Mouse (Mus musculus) thymus, postnatal 10 days (tissue): Measurements from ENCODE around the gene Trib2.

ENCODE experiments used
- DNase-seq, 2 experiments: peaks; one replicate each; pipeline ENCODE4 v3.0.0; 2021; ENCODE audit warnings: low spot score in 2 of 2

Gene Trib2

DNA sequence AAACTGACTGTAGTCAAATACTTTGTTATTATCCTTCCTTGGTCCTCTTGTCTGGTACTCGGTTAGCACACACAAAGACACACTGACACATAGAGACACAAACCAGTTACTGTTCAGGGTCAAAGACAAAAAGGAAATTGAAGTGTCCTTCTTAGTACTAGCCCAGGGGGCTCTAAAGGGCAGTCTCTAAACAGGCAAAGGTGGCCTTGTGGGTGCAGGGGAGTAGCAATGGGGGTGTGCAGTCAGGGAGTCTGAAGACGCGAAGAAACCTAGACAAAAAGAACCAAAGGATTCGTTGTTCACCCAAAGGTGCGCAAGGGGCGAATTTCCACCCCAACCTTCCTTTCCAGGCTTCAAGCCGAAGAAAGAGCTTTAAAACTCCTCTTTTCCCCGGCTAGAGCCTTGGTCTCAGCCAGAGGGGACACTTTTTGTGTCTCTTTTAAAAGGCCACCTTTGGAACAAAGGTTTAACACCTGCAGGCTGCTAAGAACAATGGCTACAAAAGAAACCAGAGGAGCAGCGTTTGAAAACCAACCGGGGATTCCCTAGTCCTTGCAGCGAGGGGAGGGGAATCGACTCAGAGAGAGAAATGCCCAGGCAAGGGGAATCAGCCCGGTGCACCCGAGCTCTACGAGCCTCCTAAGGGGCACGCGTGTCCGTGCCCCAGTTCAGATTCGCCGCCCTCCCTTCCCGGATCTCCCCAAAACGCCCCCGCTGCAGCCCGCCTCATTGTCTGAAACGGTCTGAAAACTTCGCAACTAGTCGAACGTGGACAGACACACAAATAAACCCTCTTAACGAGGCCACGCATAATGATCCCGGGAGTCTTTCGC, 2.3 kb downstream of the Trib2 start:
- peak; percentile 52 to 54 for DNase-seq

DNA sequence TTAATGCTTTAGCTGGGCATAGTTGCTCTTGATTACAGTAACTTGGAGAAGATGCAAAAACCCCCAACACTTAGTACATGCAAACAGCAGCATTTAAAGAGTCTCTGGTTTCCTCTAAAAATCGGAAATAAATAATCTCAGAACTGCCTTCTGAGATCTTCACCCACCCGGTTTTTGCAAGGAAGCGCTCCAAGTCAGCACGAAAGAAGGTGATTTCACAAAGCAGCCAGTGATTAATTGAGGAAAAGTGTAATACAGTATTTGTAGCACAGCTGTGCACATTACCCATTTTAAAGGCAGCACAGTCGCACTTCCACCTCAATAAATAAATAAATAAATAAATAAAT, 2.9 kb downstream of the Trib2 start:
- no peak for DNase-seq

DNA sequence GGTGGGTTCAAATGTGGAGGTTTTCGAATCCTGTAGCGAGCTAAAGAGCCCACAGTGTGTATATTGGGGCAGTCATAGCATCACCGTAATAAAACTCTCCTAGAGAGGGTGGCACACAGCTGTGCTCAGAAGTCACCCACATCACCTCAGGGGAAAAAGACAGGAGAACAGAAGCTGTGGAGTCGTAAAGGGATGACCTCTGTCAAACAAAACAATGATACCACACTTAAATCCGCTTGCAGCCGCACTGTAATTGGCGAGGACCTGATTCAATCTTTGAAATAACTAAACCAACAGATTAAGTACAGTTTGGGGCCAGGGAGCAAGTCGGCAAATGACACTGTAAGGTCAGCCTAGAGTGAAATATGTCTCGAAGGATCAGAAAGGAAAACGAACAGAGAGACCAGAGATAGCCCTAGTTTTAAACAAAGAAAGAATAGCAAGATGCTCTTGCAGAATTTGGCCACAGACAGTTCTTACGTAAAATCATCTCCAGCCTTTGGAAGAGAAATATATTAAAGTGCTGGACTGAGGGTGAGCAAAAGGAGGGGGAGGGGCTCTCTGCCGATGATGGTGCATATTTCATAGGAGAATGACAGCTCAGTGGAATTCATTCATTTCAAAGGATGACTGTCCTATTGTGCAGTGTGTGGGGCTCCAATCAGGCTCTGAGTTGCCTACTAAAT, 3.4 kb downstream of the Trib2 start:
- DNase-seq, result no peak

DNA sequence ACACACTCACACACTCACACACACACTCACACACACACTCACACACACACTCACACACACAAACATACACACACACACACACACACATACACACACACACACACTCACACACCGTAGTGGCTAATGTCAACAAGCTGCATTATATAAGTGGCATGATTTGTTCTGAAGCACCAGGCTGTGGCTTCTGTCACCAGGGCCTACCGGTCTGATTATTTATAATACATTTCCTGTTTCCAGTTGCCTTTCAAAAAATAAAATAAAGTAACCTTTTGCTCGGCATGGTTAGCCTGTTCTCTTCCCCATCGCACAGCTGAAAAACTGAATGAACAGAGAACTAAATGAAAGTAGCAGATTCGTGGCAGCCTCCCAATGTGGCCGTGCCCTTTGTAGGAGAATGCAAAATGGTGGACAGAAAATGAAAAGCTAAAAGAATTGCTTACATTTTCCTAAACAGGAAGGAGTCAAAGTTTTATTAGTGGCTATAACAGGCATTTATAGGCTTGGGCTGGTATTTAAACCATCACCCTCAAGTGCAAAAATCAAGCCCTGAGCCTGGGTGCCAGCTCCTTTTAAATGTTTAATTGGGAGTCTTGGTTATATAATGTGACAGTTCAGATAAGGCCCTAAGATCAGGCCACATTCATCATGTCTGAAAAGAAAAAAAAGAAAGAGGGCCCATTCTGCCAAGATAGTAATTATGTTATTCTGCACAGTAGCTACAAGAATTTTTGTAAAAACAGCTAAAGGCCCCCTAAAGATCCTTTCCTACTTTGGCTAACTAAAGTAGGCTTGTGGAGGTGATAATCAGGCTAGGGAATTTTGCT, 4.4 kb downstream of the Trib2 start:
- no peak for DNase-seq

DNA sequence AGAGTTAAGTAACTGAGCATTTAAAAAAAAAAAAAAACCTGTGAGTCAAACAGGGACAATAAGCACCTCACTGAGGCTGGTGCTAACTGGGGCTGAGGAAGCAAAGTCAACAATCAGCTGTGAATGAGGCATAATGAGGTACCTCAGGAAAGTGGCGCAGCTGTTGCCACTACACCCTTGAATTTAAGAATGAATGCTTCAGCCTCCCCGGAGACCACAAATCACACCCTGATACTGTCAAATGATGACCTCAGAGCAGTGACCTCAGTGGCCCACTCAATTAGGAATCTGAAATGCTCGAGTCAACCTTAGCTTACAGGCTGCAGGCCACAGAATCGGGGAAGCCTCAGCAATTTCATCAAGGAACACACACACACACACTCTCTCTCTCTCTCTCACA, 5.0 kb downstream of the Trib2 start:
- no peak for DNase-seq

DNA sequence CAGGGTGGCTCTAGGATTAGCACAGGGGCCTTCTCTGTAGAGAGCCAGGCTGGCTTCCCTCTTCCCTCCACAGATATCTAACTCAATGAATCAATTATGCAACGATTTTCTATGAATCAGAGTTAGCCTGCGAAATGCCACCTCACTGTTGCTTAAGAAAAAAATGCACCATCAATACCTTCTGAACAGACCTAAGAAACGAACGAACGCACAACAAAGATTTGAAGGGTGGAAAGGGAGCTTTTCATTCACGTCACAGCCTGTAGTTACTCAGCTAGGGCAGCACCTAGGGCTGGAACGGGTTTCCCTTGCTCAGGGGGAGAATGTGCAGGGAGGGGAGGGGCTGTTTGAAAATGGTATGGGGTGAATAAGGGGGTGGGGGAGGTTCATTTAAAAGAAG, 5.8 kb downstream of the Trib2 start:
- no peak for DNase-seq

DNA sequence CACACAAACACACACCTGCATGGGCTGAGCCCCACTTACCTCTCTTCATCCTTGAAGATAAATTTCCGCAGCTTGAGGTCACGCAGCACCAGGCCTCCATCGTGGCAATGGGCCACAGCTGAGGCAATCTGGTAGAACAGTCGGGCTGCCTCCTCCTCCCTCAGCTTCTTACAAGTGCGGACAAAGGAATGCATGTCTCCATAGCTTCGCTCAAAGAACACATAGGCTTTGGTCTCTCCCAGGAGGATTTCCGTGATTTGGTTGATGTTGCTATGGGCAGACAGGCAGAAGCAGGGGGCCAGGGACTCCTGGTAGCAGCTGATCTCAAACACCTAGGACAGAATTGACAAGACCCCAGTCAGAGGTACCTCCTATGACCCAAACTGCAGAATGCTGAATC, 7.1 kb downstream of the Trib2 start:
- DNase-seq, result no peak

DNA sequence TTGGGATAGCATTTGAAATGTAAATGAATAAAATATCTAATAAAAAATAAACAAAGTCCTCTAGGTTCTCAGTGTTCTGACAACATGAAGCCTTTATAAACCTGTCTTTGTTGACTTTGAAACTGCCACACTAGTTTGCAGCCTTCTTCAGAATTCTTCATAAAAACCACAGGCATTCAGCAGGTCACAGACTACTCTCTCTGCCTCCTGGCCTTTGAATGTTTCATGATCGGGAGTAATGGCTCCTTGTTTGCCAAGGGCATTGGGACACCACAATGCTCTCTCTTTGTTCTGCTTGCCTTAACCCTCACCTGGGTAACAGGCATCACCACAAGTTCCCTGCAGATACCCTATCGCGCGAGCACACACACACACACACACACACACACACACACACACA, 7.5 kb downstream of the Trib2 start:
- no peak for DNase-seq

DNA sequence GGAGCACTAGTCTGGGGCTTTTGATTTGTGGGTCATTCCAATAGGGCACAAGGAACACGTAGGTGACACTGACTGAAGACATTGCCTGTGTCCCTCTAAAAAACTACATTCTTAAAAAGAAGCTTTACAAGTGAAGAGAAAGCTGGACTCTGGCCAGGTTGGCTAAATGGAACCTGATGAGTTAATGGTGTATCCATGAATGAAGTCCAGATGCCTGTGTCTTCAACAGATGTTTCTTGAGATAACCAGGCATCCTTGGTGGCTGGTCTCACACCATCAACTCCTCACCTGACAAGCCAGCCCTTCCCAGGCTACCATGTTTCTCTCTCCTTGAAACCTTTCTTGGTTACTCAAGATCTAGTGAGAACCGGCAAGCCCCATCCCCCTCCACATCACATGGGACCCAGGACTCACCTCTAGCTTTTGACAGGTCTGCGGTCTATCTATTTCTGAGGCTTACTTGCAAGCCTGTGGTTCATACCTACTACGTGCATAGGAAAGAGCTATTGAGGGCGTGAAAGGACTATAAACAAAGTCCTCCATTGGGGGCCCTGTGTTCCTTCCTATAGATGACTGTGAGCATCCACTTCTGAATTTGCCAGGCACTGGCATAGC, 8.4 kb downstream of the Trib2 start:
- DNase-seq, result no peak

DNA sequence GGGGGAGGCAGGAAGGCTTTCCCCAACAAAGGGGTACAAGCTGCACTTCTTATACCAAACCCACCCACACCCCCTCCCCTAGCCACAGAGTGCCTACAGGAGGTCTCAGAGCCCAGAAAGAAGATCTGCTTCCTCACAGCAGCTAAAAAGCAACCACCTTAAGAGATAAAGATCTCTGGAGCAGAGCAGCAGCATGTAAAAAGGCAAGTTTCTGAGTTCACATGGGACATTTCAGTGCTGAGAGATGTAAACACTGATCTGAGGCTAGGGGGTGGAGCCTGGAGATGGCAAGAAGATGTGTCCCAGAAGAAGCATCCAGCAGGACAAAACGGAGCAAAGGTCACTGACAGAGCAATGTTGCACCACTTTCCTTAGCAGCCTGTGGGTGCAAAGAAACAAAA, 11.8 kb downstream of the Trib2 start:
- peak; percentile 64 to 78 for DNase-seq

DNA sequence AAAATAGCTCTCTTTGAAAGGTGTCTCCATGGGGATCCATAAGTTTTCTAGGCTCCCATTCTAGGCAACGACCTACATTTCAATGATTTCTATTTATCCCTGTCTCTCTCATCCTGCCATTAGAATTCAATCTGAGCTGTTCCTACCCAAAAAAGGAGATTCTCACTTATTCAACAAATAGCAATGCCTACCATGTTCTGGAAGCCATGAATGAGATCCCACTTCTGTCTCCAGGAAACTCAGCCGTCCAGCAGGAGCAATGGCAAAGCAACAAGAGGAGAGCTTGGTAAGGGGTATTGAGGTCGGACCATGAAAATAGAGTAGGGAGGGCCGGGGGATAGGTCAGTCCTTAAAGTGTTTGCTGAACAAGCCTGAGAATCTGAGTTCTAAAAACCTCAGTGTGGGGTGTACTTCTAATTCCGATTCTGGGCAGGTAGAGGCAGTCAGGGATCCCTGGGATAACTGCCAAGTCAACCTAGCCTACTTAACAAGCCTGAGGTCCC, 12.7 kb downstream of the Trib2 start:
- no peak for DNase-seq

DNA sequence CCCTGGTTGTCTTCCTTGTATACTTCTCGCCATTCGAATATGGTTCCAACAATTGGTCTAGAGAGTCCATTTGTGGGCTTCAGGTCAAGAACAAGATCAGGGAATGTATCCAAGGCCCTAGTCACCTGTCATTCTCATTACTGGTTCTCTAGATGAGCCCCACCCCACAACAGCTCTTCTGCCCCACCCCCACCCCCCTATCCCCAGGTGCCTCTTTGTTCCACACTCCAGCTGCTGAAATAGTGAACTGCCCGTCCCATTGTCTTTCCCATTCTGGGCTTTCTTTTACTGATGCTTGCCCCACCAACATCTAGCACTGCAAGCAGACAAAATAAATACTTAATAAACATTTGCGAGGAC, 15.2 kb downstream of the Trib2 start:
- DNase-seq, result no peak

DNA sequence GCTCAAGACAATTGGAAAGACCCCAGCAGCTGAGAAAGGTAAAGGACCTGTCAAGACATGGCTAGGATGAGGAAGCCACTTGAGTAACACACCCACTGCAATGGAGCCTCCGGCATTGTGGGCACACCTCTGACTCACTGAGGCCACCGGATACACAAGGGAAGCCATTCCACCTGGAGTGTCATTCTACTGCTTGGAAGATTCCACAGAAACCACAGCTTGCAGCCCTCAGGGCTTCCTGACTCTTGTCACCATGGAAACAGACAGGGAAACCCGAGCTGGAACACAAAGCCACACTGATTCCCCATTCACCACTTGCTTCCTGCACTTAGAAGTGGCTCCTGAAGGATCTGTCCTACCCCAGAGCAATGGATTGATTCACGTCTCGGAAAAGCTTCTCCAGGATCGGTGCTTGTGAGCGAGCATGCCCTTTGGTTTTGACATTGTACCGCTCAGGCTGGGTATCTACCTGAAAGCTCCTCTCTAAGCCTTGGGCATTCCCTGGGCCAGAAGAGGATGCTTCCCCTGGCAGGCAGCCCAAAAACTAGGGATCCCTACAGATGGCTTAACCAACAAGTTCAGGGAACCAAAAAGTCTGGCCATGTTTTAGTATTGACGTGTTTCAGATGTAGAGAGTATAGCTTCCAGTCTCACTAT, 15.7 kb downstream of the Trib2 start:
- no peak for DNase-seq

DNA sequence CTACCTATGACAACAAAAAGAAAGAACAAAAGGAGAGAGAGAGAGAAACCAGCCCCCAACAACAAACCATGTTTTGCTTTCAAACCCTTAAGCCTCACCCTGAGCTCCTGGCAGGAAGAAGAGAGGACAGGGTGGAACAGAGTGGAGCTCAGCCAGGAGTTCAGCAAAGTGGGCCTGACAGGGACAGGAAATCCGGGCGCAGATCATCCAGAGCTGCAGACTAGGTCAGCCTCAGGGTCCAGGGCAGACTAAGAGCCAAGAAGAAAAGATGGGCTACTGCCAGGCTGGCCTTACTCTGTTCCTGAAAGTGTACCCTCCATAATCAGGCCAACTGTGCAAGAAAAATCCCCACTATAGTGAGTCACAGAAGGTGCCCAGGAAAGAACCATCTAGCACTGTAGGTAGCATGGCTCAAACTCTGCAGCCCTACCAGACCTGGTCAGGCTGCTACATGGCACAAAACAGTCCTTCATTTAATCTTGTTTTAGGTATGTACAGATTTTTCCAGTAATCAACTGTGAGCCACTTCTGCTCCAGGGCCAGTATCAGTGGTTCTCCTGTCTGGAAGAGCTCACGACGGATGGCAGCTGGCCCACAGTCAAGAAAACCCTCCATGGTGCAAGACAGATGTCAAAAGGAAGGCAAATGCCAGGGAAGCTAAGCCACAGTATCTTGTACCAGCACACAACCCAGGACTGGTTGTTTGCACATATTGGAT, 16.4 kb downstream of the Trib2 start:
- no peak for DNase-seq

DNA sequence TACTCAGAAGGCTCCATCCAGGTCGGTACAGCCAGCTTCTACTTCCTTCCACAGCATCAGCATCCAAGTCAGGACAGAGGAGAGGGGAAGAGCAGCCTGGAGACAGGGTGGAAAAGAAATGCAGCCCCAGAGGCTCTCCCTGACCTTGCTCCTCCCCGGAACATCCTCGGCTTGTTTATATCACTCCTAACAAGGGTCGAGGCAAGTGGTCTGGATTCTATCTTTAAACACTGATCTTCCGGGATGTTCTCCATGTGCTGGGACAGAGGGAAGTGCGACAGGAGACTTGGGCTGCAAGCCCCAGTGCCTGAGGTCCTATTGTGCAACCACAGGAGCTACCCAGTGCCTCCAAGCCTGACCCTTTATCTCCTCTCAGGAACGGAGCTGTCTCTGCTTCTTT, 18.7 kb downstream of the Trib2 start:
- DNase-seq, result no peak

DNA sequence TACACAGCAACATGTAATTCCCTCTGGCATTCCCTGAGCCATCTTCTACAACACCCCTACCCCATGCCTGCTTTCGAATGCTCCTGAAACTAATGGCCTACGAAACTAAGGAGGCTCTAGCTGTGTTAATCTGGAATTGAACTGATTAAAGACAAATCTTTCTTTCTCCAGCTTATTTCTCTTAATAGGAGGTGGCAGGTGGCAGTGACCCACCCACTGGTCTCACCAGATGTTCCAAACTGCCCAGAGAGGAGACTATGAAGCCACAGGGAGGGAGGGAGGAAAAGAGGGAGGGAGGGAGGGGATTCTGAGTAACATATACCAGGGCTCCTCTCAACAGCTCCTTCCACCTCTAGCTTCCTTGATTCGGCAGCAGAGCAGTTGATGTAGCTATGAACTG, 20.8 kb downstream of the Trib2 start:
- no peak for DNase-seq

DNA sequence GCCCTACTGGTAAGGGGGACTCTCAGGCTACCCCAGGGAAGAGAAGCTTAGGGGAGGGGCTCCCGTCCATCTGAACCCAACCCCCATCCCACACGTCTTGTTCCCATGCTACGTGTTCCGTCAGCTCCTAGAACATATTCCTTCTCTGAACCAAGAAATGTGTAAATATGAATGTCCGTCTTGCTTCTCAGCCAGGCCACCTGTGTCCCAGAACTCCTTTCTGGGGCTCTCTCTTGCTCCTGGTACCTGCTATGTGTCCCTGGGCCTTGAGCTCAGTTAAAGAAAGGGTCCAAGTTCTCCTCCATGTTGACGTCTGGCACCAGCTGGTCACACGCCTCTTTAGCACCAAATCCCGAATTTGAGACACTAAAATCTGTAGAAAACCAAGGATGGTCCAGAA, 23.4 kb downstream of the Trib2 start:
- no peak for DNase-seq

DNA sequence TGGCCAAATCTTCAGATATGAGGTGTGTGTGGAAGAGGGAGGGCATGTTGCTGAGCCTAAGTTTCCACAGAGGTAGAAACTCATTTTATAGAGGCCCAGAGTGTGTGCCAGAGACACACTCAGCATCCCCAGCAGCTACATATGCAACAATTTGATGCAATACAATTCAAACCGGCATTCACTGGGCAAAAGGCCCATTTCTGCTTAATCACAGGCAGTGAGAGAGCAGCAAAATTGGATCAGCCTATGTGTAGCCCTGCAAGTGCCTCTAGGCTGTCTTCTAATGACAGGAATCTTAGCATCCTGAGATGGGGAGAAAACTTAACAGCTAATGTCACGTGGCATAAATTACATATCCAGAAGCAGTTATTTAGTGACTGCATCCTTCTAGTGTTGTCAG, 26.5 kb downstream of the Trib2 start:
- no peak for DNase-seq

DNA sequence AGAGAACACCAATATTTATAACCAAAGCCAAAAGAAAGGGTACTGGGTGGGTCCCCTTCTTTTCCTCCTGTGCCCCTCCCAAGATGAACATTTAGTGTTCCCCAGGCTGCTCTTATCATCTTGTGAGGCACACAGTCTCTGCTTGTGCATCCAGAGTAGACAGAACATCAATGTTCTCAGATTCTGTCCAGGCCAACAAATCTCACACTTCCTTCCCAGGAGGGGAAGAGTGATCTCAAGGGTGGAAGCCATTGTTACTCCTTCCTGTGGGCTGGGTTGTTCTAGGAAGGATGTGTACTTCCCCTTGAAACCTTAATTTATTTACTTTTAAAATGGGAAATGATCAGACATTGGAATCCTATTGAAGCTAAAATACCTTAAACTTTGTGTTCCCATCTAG, 39.7 kb downstream of the Trib2 start:
- no peak for DNase-seq

DNA sequence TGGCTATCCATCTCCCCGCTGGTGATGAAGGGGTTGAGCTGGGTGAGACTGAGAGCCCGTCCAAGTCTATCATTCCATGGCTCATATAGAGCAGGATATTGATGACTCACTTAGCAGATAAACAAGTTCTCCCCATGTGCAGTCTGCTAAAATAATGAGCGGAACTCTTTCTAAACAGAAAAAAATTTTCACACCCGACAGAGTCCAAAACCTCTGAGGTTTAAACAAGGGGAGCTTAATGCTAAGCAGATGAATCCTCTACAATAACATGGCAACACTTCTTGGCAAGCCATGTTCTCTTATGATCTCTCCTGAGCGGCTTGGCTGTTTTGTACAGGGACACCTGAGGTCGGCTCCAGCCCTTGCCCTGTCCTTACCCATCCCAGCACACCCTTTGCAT, 45.0 kb downstream of the Trib2 start:
- no peak for DNase-seq

DNA sequence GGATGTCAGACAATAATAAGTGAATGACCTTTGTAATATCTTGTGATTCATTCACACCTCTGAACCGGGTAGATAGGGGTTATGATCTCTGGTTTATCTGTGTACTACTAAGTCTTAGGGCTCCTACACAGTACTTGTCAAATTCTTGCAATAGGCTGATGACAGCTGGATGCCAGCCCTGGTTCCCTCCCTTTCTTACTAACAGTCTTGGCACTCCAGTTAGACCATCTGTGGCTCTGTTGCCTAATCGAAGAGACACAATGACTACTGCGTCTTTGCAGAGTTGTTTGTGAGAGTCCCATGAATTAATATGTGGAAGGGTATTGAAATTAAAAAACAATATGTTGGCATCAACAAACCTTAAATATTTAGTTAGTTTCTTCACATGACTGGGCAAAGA, 48.2 kb downstream of the Trib2 start:
- no peak for DNase-seq
